Mouse (Mus musculus) liver, postnatal 0 days (tissue): Measurements from ENCODE around the gene Adck2.

Source experiments
- CTCF ChIP-seq: sonication (generic); IDR thresholded peaks from 2 replicates; pipeline ENCODE4 v1.5.1; 2016; ENCODE audit warnings: antibody characterized with exemption, low read depth
- EP300 ChIP-seq: IDR thresholded peaks from 2 replicates; pipeline ENCODE4 v1.6.1; 2016; ENCODE audit warnings: antibody characterized with exemption, low read depth, mild to moderate bottlenecking

DNA sequence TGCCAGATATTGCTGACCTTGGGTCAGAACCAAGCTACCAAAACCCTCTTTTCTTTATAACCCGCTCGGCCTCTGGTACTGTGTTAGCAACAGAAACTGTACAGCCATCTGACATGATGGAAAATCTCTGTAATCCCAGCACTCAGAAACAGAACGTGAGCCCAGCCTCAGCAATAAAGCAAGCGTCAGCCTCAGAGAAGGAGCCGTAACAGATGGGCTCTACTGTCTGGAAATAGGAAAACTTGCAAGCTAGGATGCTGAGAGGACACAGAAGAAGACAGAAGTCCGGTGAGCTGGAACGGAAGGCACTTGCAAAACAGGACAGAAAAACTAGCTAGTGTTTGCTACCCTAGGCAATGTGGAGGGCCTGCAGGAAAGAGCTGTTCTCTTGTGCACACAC, 28.2 kb upstream of the Adck2 start:
- TF ChIP-seq CTCF (no peak), EP300 (no peak)
